Comparison of ENCODE assay signal across 16 mouse cellular contexts in the genomic region with DNA sequence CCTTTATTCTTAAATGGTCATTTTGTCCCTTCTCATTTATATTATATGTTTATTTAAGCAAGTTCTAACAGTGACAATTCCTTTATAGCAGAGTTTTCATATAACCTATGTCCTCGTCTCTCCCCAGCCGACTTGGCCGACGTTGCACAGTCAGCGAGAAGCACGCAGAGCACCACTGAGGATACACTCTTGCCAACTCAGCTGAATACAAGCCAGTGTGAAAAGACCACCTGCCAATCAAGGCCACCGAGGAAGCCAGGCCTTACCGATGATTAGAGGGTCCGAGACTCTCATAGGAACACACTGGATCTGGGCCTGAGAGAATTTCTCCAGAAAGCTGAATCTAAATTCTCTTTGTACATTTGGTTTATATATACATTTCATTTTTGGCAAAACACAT.
DNase-seq lines count a peak whose midpoint lies in the region; ATAC-seq lines count a peak whose summit lies in the region.
"Had no signal": no experiment of that assay in that cellular context is flagged by ENCODE, and none has a peak within 500 bp of the region (broad histone marks: within the 10 kb centered on the region; RNA-seq: fewer than 3 reads in every experiment).

No protein-coding gene starts in this region.

- WGBS in forebrain, embryonic 13.5 days, result 55% methylated on average over 9 of the region's 9 CpGs
- 88% methylated on average over 9 of the region's 9 CpGs for WGBS in forebrain, embryonic 10.5 days
- WGBS in hindbrain, embryonic 13.5 days, result 51% methylated on average over 9 of the region's 9 CpGs
- WGBS in hindbrain, embryonic 12.5 days, result 62% methylated on average over 9 of the region's 9 CpGs
- WGBS in neural tube, embryonic 13.5 days, result 80% methylated on average over 9 of the region's 9 CpGs
- WGBS in neural tube, embryonic 15.5 days, result 53% methylated on average over 9 of the region's 9 CpGs
- WGBS in stomach, embryonic 15.5 days, result 53% methylated on average over 9 of the region's 9 CpGs

- no peak overlapping the region for H3K9ac ChIP-seq in forebrain, embryonic 13.5 days
- no peak overlapping the region for H3K9ac ChIP-seq in hindbrain, embryonic 13.5 days
- no peak overlapping the region for H3K9ac ChIP-seq in hindbrain, embryonic 12.5 days
- H3K9ac ChIP-seq in neural tube, embryonic 13.5 days, result no peak overlapping the region
- H3K9ac ChIP-seq in neural tube, embryonic 15.5 days (replicated peaks), result no peak overlapping the region
- no peak overlapping the region for H3K9ac ChIP-seq in stomach, embryonic 15.5 days
- H3K9ac ChIP-seq: kidney, embryonic 15.5 days; midbrain, embryonic 15.5 days had no signal

- H3K36me3 ChIP-seq in forebrain, embryonic 13.5 days (ENCODE audit: poor library complexity, severe bottlenecking), result no peaks in the 10 kb centered on the region
- H3K36me3 ChIP-seq in forebrain, embryonic 10.5 days (replicated peaks), result no peaks in the 10 kb centered on the region
- peaks cover 3% of the 10 kb centered on the region for H3K36me3 ChIP-seq in hindbrain, embryonic 13.5 days
- 0 out of 2 replicates have a peak, but pooled peaks cover 3% of the 10 kb centered on the region for H3K36me3 ChIP-seq in hindbrain, embryonic 12.5 days
- H3K36me3 ChIP-seq in neural tube, embryonic 13.5 days, result no peaks in the 10 kb centered on the region
- H3K36me3 ChIP-seq in neural tube, embryonic 15.5 days, result no peaks in the 10 kb centered on the region
- H3K36me3 ChIP-seq in stomach, embryonic 15.5 days, result no peaks in the 10 kb centered on the region
- H3K36me3 ChIP-seq: kidney, embryonic 15.5 days; midbrain, embryonic 15.5 days had no signal

- no peak for DNase-seq in forebrain, embryonic 10.5 days (ENCODE audit: extremely low spot score, low spot score)
- DNase-seq in testis, postnatal 14 days (ENCODE audit: low spot score), result no peak
- DNase-seq: cerebellum, adult 9-10 months; gastrocnemius, postnatal 36 days; heart, postnatal 36 days had no signal

- no peak overlapping the region for H3K4me3 ChIP-seq in forebrain, embryonic 13.5 days
- no peak overlapping the region for H3K4me3 ChIP-seq in forebrain, embryonic 10.5 days
- no peak overlapping the region for H3K4me3 ChIP-seq in hindbrain, embryonic 13.5 days
- H3K4me3 ChIP-seq in hindbrain, embryonic 12.5 days, result no peak overlapping the region
- no peak overlapping the region for H3K4me3 ChIP-seq in neural tube, embryonic 13.5 days
- H3K4me3 ChIP-seq in neural tube, embryonic 15.5 days (replicated peaks), result no peak overlapping the region
- H3K4me3 ChIP-seq in stomach, embryonic 15.5 days (replicated peaks), result no peak overlapping the region
- H3K4me3 ChIP-seq: kidney, embryonic 15.5 days; layer of hippocampus, adult 2 months; left cerebral cortex, adult 2 months; midbrain, embryonic 15.5 days had no signal

- H3K4me1 ChIP-seq in forebrain, embryonic 13.5 days, result peaks cover 28% of the 10 kb centered on the region
- H3K4me1 ChIP-seq in forebrain, embryonic 10.5 days, result peaks cover 28% of the 10 kb centered on the region
- peaks cover 22% of the 10 kb centered on the region for H3K4me1 ChIP-seq in hindbrain, embryonic 13.5 days (replicated peaks)
- H3K4me1 ChIP-seq in hindbrain, embryonic 12.5 days, result peaks cover 16% of the 10 kb centered on the region
- H3K4me1 ChIP-seq in neural tube, embryonic 13.5 days (replicated peaks), result peaks cover 37% of the 10 kb centered on the region
- H3K4me1 ChIP-seq in neural tube, embryonic 15.5 days, result peaks cover 14% of the 10 kb centered on the region
- peaks cover 12% of the 10 kb centered on the region for H3K4me1 ChIP-seq in stomach, embryonic 15.5 days

- H3K9me3 ChIP-seq in forebrain, embryonic 13.5 days (replicated peaks), result no peaks in the 10 kb centered on the region
- no peaks in the 10 kb centered on the region for H3K9me3 ChIP-seq in forebrain, embryonic 10.5 days
- H3K9me3 ChIP-seq in hindbrain, embryonic 13.5 days, result no peaks in the 10 kb centered on the region
- no peaks in the 10 kb centered on the region for H3K9me3 ChIP-seq in hindbrain, embryonic 12.5 days (replicated peaks)
- no peaks in the 10 kb centered on the region for H3K9me3 ChIP-seq in neural tube, embryonic 13.5 days
- H3K9me3 ChIP-seq in neural tube, embryonic 15.5 days (replicated peaks), result no peaks in the 10 kb centered on the region
- no peaks in the 10 kb centered on the region for H3K9me3 ChIP-seq in stomach, embryonic 15.5 days
- H3K9me3 ChIP-seq: kidney, embryonic 15.5 days; midbrain, embryonic 15.5 days had no signal

- no peak overlapping the region for H3K4me2 ChIP-seq in forebrain, embryonic 13.5 days
- H3K4me2 ChIP-seq in hindbrain, embryonic 13.5 days, result no peak overlapping the region
- no peak overlapping the region for H3K4me2 ChIP-seq in hindbrain, embryonic 12.5 days (replicated peaks)
- no peak overlapping the region for H3K4me2 ChIP-seq in neural tube, embryonic 13.5 days
- H3K4me2 ChIP-seq in neural tube, embryonic 15.5 days, result no peak overlapping the region
- no peak overlapping the region for H3K4me2 ChIP-seq in stomach, embryonic 15.5 days
- H3K4me2 ChIP-seq: kidney, embryonic 15.5 days; midbrain, embryonic 15.5 days had no signal

- no peak overlapping the region for H3K27ac ChIP-seq in forebrain, embryonic 13.5 days
- no peak overlapping the region for H3K27ac ChIP-seq in forebrain, embryonic 10.5 days
- peak overlapping the region; percentile 48; the same call in 1 of the 2 replicates for H3K27ac ChIP-seq in hindbrain, embryonic 13.5 days
- H3K27ac ChIP-seq in hindbrain, embryonic 12.5 days, result no peak overlapping the region
- H3K27ac ChIP-seq in neural tube, embryonic 13.5 days (replicated peaks), result peak overlapping the region; percentile 49; the same call in 1 of the 2 replicates
- no peak overlapping the region for H3K27ac ChIP-seq in neural tube, embryonic 15.5 days (replicated peaks)
- peak overlapping the region; percentile 55 for H3K27ac ChIP-seq in stomach, embryonic 15.5 days
- H3K27ac ChIP-seq: kidney, embryonic 15.5 days; layer of hippocampus, adult 2 months; left cerebral cortex, adult 2 months; macrophage; midbrain, embryonic 15.5 days had no signal

- H3K27me3 ChIP-seq in forebrain, embryonic 13.5 days, result no peaks in the 10 kb centered on the region
- no peaks in the 10 kb centered on the region for H3K27me3 ChIP-seq in forebrain, embryonic 10.5 days (ENCODE audit: poor library complexity, severe bottlenecking)
- no peaks in the 10 kb centered on the region for H3K27me3 ChIP-seq in hindbrain, embryonic 13.5 days
- no peaks in the 10 kb centered on the region for H3K27me3 ChIP-seq in hindbrain, embryonic 12.5 days
- no peaks in the 10 kb centered on the region for H3K27me3 ChIP-seq in neural tube, embryonic 13.5 days
- no peaks in the 10 kb centered on the region for H3K27me3 ChIP-seq in neural tube, embryonic 15.5 days (replicated peaks)
- no peaks in the 10 kb centered on the region for H3K27me3 ChIP-seq in stomach, embryonic 15.5 days (replicated peaks)
- H3K27me3 ChIP-seq: kidney, embryonic 15.5 days; midbrain, embryonic 15.5 days had no signal

- 0 out of 2 replicates have a peak, but pooled peaks have one; percentile 45 for ATAC-seq in forebrain, embryonic 13.5 days
- ATAC-seq in hindbrain, embryonic 13.5 days (ENCODE audit: low FRiP score), result no peak
- no peak for ATAC-seq in hindbrain, embryonic 12.5 days (ENCODE audit: low FRiP score)
- no peak for ATAC-seq in neural tube, embryonic 13.5 days (ENCODE audit: low read depth)
- no peak for ATAC-seq in neural tube, embryonic 15.5 days (ENCODE audit: low FRiP score)
- 0 out of 2 replicates have a peak, but pooled peaks have one; percentile 8 for ATAC-seq in stomach, embryonic 15.5 days (ENCODE audit: insufficient read depth, low FRiP score, low read depth)
- ATAC-seq: midbrain, embryonic 15.5 days had no signal

Comparison
In these comparisons a context has a peak if more than half of its experiments do, and no peak if none do; other contexts are left out.
1. H3K27ac ChIP-seq: peak in hindbrain, embryonic 13.5 days (single experiment), neural tube, embryonic 13.5 days (single experiment) and stomach, embryonic 15.5 days (single experiment); none in forebrain, embryonic 13.5 days (single experiment), forebrain, embryonic 10.5 days (single experiment), hindbrain, embryonic 12.5 days (single experiment) and neural tube, embryonic 15.5 days (single experiment).
2. ATAC-seq: peak in forebrain, embryonic 13.5 days (single experiment) and stomach, embryonic 15.5 days (single experiment); none in hindbrain, embryonic 13.5 days (single experiment), hindbrain, embryonic 12.5 days (single experiment), neural tube, embryonic 13.5 days (single experiment) and neural tube, embryonic 15.5 days (single experiment).